Mouse (Mus musculus) heart, embryonic 11.5 days (tissue): ENCODE measurements around the gene Pear1. TPM values are rescaled to one million over a fixed set of nuclear protein-coding genes. Genes with fewer than 3 reads are reported as not detected.

Experiments used
- ATAC-seq: fragments of 200-750 bp; cut with Nextera tagmentation; replicated peaks from 2 replicates; pipeline ENCODE4 v1.8.0; 2017; ENCODE audit warnings: moderate library complexity; ENCODE audit not compliant: insufficient number of reproducible peaks, low FRiP score, low TSS enrichment
- H3K27ac ChIP-seq: fragments of 300-500 bp; sonication (generic); 2 replicates; pipeline ENCODE4 v1.5.1; 2014; ENCODE audit warnings: mild to moderate bottlenecking, low read depth, low read length
- H3K27me3 ChIP-seq: fragments of 300-500 bp; sonication (generic); 2 replicates; pipeline ENCODE4 v1.6.1; 2014; ENCODE audit warnings: mild to moderate bottlenecking, low read length, mixed read lengths; ENCODE audit not compliant: control insufficient read depth, insufficient read depth
- H3K36me3 ChIP-seq: fragments of 300-500 bp; sonication (generic); 2 replicates; pipeline ENCODE4 v1.6.1; 2014; ENCODE audit warnings: mild to moderate bottlenecking, low read length, moderate library complexity, mixed read lengths; ENCODE audit not compliant: control insufficient read depth, insufficient read depth
- H3K4me1 ChIP-seq: fragments of 300-500 bp; sonication (generic); 2 replicates; pipeline ENCODE4 v1.6.1; 2014; ENCODE audit warnings: low read length; ENCODE audit not compliant: control insufficient read depth, insufficient read depth
- H3K4me2 ChIP-seq: fragments of 300-500 bp; sonication (generic); 2 replicates; pipeline ENCODE4 v1.6.1; 2014; ENCODE audit warnings: mild to moderate bottlenecking, moderate library complexity
- H3K4me3 ChIP-seq: fragments of 300-500 bp; sonication (generic); 2 replicates; pipeline ENCODE4 v1.5.1; 2014; ENCODE audit warnings: low read depth, low read length
- H3K9ac ChIP-seq: fragments of 300-500 bp; sonication (generic); 2 replicates; pipeline ENCODE4 v1.6.1; 2014; ENCODE audit warnings: mild to moderate bottlenecking, low read depth, low read length, moderate library complexity
- H3K9me3 ChIP-seq: fragments of 300-500 bp; sonication (generic); replicated peaks from 2 replicates; pipeline ENCODE4 v1.6.1; 2016; ENCODE audit warnings: low read length; ENCODE audit not compliant: control insufficient read depth
- WGBS: fragments of 180-500 bp; shearing (Covaris S2); extraction: QIAGEN DNeasy Blood & Tissue Kit; methylation state at CpG from one replicate; pipeline ENCODE4 v1.1.7; 2014; ENCODE audit not compliant: insufficient replicate concordance; 5-methylcytosine and 5-hydroxymethylcytosine counted together
- polyA plus RNA-seq: library from polyadenylated mRNA; unstranded; fragments of >200 nt; fragmentation: Nextera tagmentation; extraction: Ambion mirVana; gene quantifications from 2 replicates; pipeline ENCODE4 v1.2.1, GENCODE M21; 2014

Gene Pear1
- polyA plus RNA-seq, 1 experiment from 2014 or later, result 12.1 TPM

GRCm38 (mm10) chr3:87742735-87743134, 81.4 kb downstream of the Pear1 start:
- Histone ChIP-seq H3K4me1 (0 out of 2 replicates have a peak, but pooled peaks cover 3% of the 10 kb centered on the region), H3K27ac (no peak overlapping the region), H3K27me3 (0 out of 2 replicates have a peak, but pooled peaks cover 4% of the 10 kb centered on the region), H3K4me2 (no peak overlapping the region), H3K4me3 (no peak overlapping the region), H3K9ac (no peak overlapping the region), H3K9me3 (no peaks in the 10 kb centered on the region), H3K36me3 (peaks cover 5% of the 10 kb centered on the region; the same call in 1 of the 2 replicates)
- 80% methylated on average over 16 of the region's 16 CpGs for WGBS
- ATAC-seq, result no peak

DNA sequence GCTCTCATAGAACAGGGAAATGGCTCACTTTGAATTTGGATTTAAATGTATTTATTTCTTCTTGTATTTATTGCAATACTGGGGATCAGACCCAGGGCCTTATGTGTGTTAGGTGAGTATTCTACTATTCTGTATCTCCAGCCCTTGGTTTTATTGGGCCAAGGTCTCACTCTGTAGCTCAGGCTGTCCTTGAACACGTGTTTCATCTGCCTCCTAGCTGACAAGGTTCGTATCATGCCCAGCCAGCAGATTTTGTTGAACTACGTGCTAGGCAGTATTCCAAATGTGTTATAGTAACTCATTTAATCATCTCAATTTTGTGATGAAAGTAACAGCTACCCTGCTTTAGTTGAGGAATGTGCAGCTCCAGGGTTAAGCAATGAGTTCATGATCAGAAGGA, 82.1 kb downstream of the Pear1 start:
- 81% methylated on average over 3 of the region's 3 CpGs for WGBS

DNA sequence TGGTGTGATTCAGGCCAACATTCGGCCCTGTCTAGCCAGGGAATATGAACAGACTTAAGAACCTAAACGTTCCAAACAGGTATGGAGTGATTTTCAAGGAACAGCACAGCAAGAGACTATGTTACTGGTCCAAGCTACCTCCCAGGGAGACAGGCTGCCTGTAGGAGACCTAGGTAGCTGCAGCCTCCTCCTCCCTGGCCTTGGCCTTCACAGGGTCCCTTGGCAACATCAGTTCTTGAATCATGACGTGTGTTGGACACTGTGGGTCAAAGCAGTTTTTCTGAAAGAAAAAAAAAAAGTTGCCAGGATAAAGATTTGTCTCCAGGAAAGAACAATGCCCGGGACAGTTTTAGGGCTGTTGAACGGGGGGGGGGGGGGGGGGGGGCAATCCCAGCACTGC, 85.2 kb downstream of the Pear1 start:
- Histone ChIP-seq H3K27me3 (no peaks in the 10 kb centered on the region), H3K4me1 (0 out of 2 replicates have a peak, but pooled peaks cover 3% of the 10 kb centered on the region), H3K9ac (no peak overlapping the region), H3K4me2 (no peak overlapping the region), H3K9me3 (no peaks in the 10 kb centered on the region), H3K27ac (no peak overlapping the region), H3K36me3 (peaks cover 12% of the 10 kb centered on the region), H3K4me3 (no peak overlapping the region)
- WGBS, result 82% methylated on average over 5 of the region's 5 CpGs
- no peak for ATAC-seq

More for the DNA sequence above, 82.1 kb downstream of the Pear1 start:
- Histone ChIP-seq H3K4me3 (no peak overlapping the region), H3K4me1 (0 out of 2 replicates have a peak, but pooled peaks cover 3% of the 10 kb centered on the region), H3K9ac (no peak overlapping the region), H3K27ac (no peak overlapping the region), H3K36me3 (peaks cover 5% of the 10 kb centered on the region; the same call in 1 of the 2 replicates), H3K27me3 (0 out of 2 replicates have a peak, but pooled peaks cover 2% of the 10 kb centered on the region), H3K9me3 (no peaks in the 10 kb centered on the region), H3K4me2 (no peak overlapping the region)
- no peak for ATAC-seq

DNA sequence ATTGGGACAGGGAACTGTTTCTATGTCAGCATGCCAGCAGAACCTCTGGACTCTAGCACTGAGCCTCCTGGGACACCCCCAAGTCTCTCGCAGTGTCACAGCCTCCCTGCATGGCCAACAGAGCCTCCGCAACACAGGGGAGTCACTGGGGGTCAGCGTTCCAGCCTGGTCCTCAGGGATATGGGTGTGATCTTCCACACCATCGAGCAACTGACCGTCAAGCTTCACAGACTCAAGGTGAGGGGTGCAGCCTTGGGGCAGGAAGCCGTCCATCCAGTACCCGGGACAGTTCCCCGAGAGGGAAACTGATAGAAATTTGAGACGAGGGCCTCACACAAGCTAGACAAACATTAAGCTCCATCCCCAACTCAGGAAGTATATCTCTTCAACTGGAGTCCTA, 88.8 kb downstream of the Pear1 start:
- Histone ChIP-seq H3K9ac (no peak overlapping the region), H3K4me1 (0 out of 2 replicates have a peak, but pooled peaks cover 3% of the 10 kb centered on the region), H3K9me3 (no peaks in the 10 kb centered on the region), H3K27ac (no peak overlapping the region), H3K4me3 (no peak overlapping the region), H3K4me2 (no peak overlapping the region), H3K27me3 (no peaks in the 10 kb centered on the region), H3K36me3 (peaks cover 28% of the 10 kb centered on the region)
- ATAC-seq, result no peak
- 73% methylated on average over 9 of the region's 9 CpGs for WGBS

GRCm38 (mm10) chr3:87733984-87734761, 89.9 kb downstream of the Pear1 start:
- Histone ChIP-seq H3K4me1 (0 out of 2 replicates have a peak, but pooled peaks cover 3% of the 10 kb centered on the region), H3K27me3 (no peaks in the 10 kb centered on the region), H3K4me3 (no peak overlapping the region), H3K36me3 (peaks cover 28% of the 10 kb centered on the region), H3K9ac (no peak overlapping the region), H3K9me3 (no peaks in the 10 kb centered on the region), H3K27ac (no peak overlapping the region), H3K4me2 (no peak overlapping the region)
- no peak for ATAC-seq
- 69% methylated on average over 11 of the region's 11 CpGs for WGBS

DNA sequence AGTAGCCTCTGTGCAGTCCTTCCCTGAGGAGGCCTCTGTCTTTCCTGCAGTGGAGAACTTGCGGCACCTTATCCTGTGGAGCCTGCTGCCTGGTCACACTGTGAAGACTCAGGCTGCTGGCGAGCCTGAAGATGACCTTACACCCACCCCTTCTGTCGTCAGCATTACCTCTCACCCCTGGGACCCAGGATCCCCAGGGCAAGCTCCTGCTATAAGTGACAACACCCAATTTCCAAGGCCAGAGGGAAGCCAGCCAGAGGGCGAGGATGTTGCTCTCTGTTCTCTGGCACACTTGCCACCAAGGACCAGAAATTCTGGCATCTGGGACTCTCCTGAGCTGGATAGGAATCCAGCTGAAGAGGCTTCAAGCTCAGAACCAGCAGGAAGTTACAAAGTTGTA, 91.0 kb downstream of the Pear1 start:
- Histone ChIP-seq H3K4me2 (no peak overlapping the region), H3K27ac (no peak overlapping the region), H3K4me1 (0 out of 2 replicates have a peak, but pooled peaks cover 3% of the 10 kb centered on the region), H3K36me3 (peaks cover 28% of the 10 kb centered on the region), H3K9me3 (no peaks in the 10 kb centered on the region), H3K27me3 (no peaks in the 10 kb centered on the region), H3K4me3 (no peak overlapping the region), H3K9ac (no peak overlapping the region)
- WGBS, result 68% methylated on average over 4 of the region's 4 CpGs
- no peak for ATAC-seq

GRCm38 (mm10) chr3:87728696-87729095, 95.4 kb downstream of the Pear1 start:
- 87% methylated on average over 6 of the region's 6 CpGs for WGBS
- Histone ChIP-seq H3K27ac (no peak overlapping the region), H3K9ac (no peak overlapping the region), H3K4me2 (no peak overlapping the region), H3K9me3 (no peaks in the 10 kb centered on the region), H3K4me1 (no peaks in the 10 kb centered on the region), H3K36me3 (peaks cover 40% of the 10 kb centered on the region), H3K27me3 (no peaks in the 10 kb centered on the region), H3K4me3 (no peak overlapping the region)
- ATAC-seq, result no peak

GRCm38 (mm10) chr3:87726191-87726590, 97.9 kb downstream of the Pear1 start:
- H3K27me3 ChIP-seq, result no peaks in the 10 kb centered on the region
- no peak overlapping the region for H3K4me3 ChIP-seq
- H3K4me2 ChIP-seq, result no peak overlapping the region
- WGBS, result 90% methylated on average over 7 of the region's 7 CpGs
- no peak for ATAC-seq
- H3K27ac ChIP-seq, result no peak overlapping the region
- H3K4me1 ChIP-seq, result no peaks in the 10 kb centered on the region
- peaks cover 31% of the 10 kb centered on the region for H3K36me3 ChIP-seq
- H3K9me3 ChIP-seq, result no peaks in the 10 kb centered on the region
- H3K9ac ChIP-seq, result no peak overlapping the region
